Comparison of ENCODE assay signal across 42 mouse cellular contexts in the genomic region with DNA sequence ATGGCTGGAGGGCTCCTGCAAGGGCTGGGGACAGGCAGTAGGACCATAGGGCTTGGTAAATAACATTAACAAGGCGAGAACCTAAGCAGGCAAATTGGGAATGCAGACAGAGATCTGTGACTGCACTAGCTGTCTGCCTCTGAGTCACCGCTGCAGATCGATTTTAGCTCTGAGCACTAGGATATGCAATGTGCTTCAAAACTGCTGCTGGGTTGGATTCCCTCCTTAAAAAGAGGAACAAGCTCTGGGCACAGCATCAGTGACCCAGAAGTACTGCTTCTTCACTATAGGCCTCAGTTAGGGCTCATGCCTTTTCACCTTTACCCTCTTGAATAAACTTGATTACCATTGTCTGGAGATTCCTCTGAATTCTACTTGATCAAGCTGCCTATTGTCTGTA. TPM values are rescaled to one million over a fixed set of nuclear protein-coding genes. Genes with fewer than 3 reads are reported as not detected.
"Had no signal": no experiment of that assay in that cellular context is flagged by ENCODE, and none has a peak within 500 bp of the region (broad histone marks: within the 10 kb centered on the region; RNA-seq: fewer than 3 reads in every experiment).

No protein-coding gene starts in this region.

- H3K9ac ChIP-seq: limb, embryonic 12.5 days; limb, embryonic 13.5 days; limb, embryonic 15.5 days; liver, embryonic 12.5 days; liver, embryonic 13.5 days; liver, embryonic 14.5 days; liver, embryonic 15.5 days; liver, postnatal 0 days; lung, embryonic 14.5 days; lung, embryonic 15.5 days; midbrain, embryonic 12.5 days; midbrain, embryonic 13.5 days; midbrain, embryonic 15.5 days; neural tube, embryonic 12.5 days had no signal

- H3K9me3 ChIP-seq: limb, embryonic 10.5 days; limb, embryonic 12.5 days; limb, embryonic 13.5 days; limb, embryonic 15.5 days; liver, embryonic 12.5 days; liver, embryonic 13.5 days; liver, embryonic 15.5 days; lung, embryonic 15.5 days; midbrain, embryonic 10.5 days; midbrain, embryonic 12.5 days; midbrain, embryonic 13.5 days; midbrain, embryonic 15.5 days; neural tube, embryonic 12.5 days had no signal

- ATAC-seq: liver, embryonic 12.5 days; liver, postnatal 0 days; lung, postnatal 0 days had no signal

- DNase-seq: left cerebral cortex, postnatal 4 days; liver; liver, embryonic 13.5 days; liver, postnatal 0 days; lung, adult 18-20 months; lung, adult 2 months; lung, embryonic 14.5 days; lung, postnatal 10 days; lung, postnatal 14 days; lung, postnatal 36 days; lung, postnatal 4 days; midbrain, embryonic 14.5 days had no signal

- H3K4me2 ChIP-seq: limb, embryonic 12.5 days; limb, embryonic 13.5 days; limb, embryonic 15.5 days; liver, embryonic 11.5 days; liver, embryonic 12.5 days; liver, embryonic 13.5 days; liver, embryonic 15.5 days; lung, embryonic 14.5 days; lung, embryonic 15.5 days; midbrain, embryonic 11.5 days; midbrain, embryonic 12.5 days; midbrain, embryonic 13.5 days; midbrain, embryonic 15.5 days; neural tube, embryonic 12.5 days had no signal

- H3K4me3 ChIP-seq: limb, embryonic 10.5 days; limb, embryonic 12.5 days; limb, embryonic 13.5 days; limb, embryonic 15.5 days; liver, embryonic 12.5 days; liver, embryonic 13.5 days; liver, embryonic 15.5 days; lung, embryonic 15.5 days; megakaryocyte, embryonic 14.5 days; midbrain, embryonic 10.5 days; midbrain, embryonic 12.5 days; midbrain, embryonic 13.5 days; midbrain, embryonic 15.5 days; myocyte; neural tube, embryonic 12.5 days had no signal

- H3K27ac ChIP-seq: limb, embryonic 10.5 days; limb, embryonic 12.5 days; limb, embryonic 13.5 days; limb, embryonic 15.5 days; liver, embryonic 12.5 days; liver, embryonic 13.5 days; liver, embryonic 14.5 days; liver, embryonic 15.5 days; lung, embryonic 15.5 days; macrophage; midbrain, embryonic 10.5 days; midbrain, embryonic 12.5 days; midbrain, embryonic 13.5 days; midbrain, embryonic 15.5 days; neural tube, embryonic 12.5 days had no signal

- H3K36me3 ChIP-seq: limb, embryonic 10.5 days; limb, embryonic 12.5 days; limb, embryonic 13.5 days; limb, embryonic 15.5 days; liver, embryonic 12.5 days; liver, embryonic 13.5 days; liver, embryonic 15.5 days; lung, embryonic 15.5 days; midbrain, embryonic 10.5 days; midbrain, embryonic 12.5 days; midbrain, embryonic 13.5 days; midbrain, embryonic 15.5 days; neural tube, embryonic 12.5 days had no signal

- H3K4me1 ChIP-seq: limb, embryonic 10.5 days; limb, embryonic 12.5 days; limb, embryonic 13.5 days; limb, embryonic 15.5 days; liver, embryonic 12.5 days; liver, embryonic 13.5 days; liver, embryonic 15.5 days; lung, embryonic 15.5 days; megakaryocyte, embryonic 14.5 days; midbrain, embryonic 10.5 days; midbrain, embryonic 12.5 days; midbrain, embryonic 13.5 days; midbrain, embryonic 15.5 days; neural tube, embryonic 12.5 days had no signal

- H3K27me3 ChIP-seq: limb, embryonic 12.5 days; limb, embryonic 13.5 days; limb, embryonic 15.5 days; liver, embryonic 12.5 days; liver, embryonic 13.5 days; liver, embryonic 15.5 days; lung, embryonic 15.5 days; midbrain, embryonic 12.5 days; midbrain, embryonic 13.5 days; midbrain, embryonic 15.5 days; neural tube, embryonic 12.5 days had no signal

RNA-seq across cellular contexts. Expression of gene Cnga2, which starts 31.9 kb away (rescaled TPM):
- total RNA-seq: liver, adult 2 months; megakaryocyte progenitor cell, adult 5-6 weeks; megakaryocyte, adult 5-6 weeks; megakaryocyte-erythroid progenitor cell, adult 5-6 weeks; monocyte, adult 5-6 weeks had no signal
- polyA plus RNA-seq: liver, adult 2 months; liver, embryonic 11.5 days; liver, embryonic 15.5 days; liver, postnatal 0 days; macrophage; midbrain, embryonic 10.5 days; midbrain, embryonic 12.5 days had no signal

RNA-seq across cellular contexts. Expression of gene Fate1, which starts 50.8 kb away (rescaled TPM):
- total RNA-seq: left cerebral cortex, postnatal 14 days; left cerebral cortex, postnatal 25 days; left cerebral cortex, postnatal 4 days; liver, adult 2 months; megakaryocyte progenitor cell, adult 5-6 weeks; megakaryocyte, adult 5-6 weeks; megakaryocyte-erythroid progenitor cell, adult 5-6 weeks; monocyte, adult 5-6 weeks had no signal
- polyA plus RNA-seq: limb, embryonic 10.5 days; limb, embryonic 11.5 days; limb, embryonic 12.5 days; limb, embryonic 13.5 days; liver, adult 2 months; liver, embryonic 11.5 days; liver, embryonic 12.5 days; liver, embryonic 13.5 days; liver, embryonic 14.5 days; liver, embryonic 15.5 days; liver, embryonic 16.5 days; liver, postnatal 0 days; lung, adult 2 months; macrophage; midbrain, embryonic 10.5 days; midbrain, embryonic 11.5 days; midbrain, embryonic 12.5 days; midbrain, embryonic 13.5 days; midbrain, embryonic 14.5 days; midbrain, postnatal 0 days; myocyte; neural tube, embryonic 11.5 days; neural tube, embryonic 12.5 days had no signal
